Comparison of ENCODE assay signal across 15 mouse cellular contexts in the genomic region with DNA sequence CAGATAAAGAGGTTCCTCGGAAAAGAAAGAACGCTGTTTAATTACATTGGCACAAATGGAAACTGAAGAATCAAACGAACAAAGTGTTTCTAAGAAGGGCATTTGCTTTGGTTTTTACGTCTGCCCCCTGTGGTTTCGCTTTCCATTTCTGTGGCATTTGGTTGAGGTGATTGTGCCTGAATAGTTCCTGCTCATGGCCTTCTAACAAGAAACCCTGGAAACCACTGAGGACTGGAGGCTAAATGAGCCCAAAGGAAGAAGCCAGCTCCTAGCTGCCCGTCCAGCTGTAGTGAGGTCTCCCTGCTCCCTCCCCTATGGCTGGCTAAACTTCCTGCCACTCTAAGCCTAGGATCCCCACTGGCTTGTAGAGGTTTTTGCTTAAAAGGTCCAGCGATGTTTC. TPM values are rescaled to one million over a fixed set of nuclear protein-coding genes. Genes with fewer than 3 reads are reported as not detected.
DNase-seq lines count a peak whose midpoint lies in the region; TF ChIP-seq lines count a peak whose summit lies in the region.
"Had no signal": no experiment of that assay in that cellular context is flagged by ENCODE, and none has a peak within 500 bp of the region (broad histone marks: within the 10 kb centered on the region; RNA-seq: fewer than 3 reads in every experiment).

No protein-coding gene starts in this region.

- no peak overlapping the region for H3K27ac ChIP-seq in ES-E14 (ENCODE audit: insufficient read depth, low read depth, low read length, poor library complexity, severe bottlenecking)
- H3K27ac ChIP-seq: heart, adult 2 months; hindbrain, embryonic 15.5 days had no signal

- no peak overlapping the region for H3K4me3 ChIP-seq in ES-E14 (ENCODE audit: insufficient read depth in 1 of 2, low read depth in 1 of 2, low read length in 2 of 2, poor library complexity in 1 of 2, severe bottlenecking in 1 of 2)
- H3K4me3 ChIP-seq: heart, adult 2 months; hindbrain, embryonic 15.5 days had no signal

- no peak overlapping the region for H3K9ac ChIP-seq in ES-E14 (ENCODE audit: insufficient read depth, low read depth, low read length, poor library complexity, severe bottlenecking)
- H3K9ac ChIP-seq: hindbrain, embryonic 15.5 days had no signal

- DNase-seq in heart, adult 11 months, result peak; percentile 70
- no peak for DNase-seq in heart, adult 8-10 months (ENCODE audit: low spot score)
- DNase-seq in B cell, adult 2 months, result peak; percentile 44 to 46
- peak; percentile 12 for DNase-seq in ES-E14 (ENCODE audit: low read depth, low spot score)
- DNase-seq in induced T-regulatory cell, adult 2 months (ENCODE audit: low read depth), result peak; percentile 65
- no peak for DNase-seq in cerebellum, postnatal 4 days (ENCODE audit: low spot score in 2 of 2)
- no peak for DNase-seq in layer of hippocampus, adult 9-10 months (ENCODE audit: low spot score)
- DNase-seq in kidney, adult 18-20 months, result no peak
- DNase-seq: adrenal gland, postnatal 25 days; cerebellum, postnatal 36 days; heart, adult 2 months; heart, postnatal 10 days; lung, postnatal 4 days; right cerebral cortex, postnatal 25 days had no signal

- H3K36me3 ChIP-seq in ES-E14 (ENCODE audit: control insufficient read depth, insufficient read depth, low read length, poor library complexity, severe bottlenecking), result no peaks in the 10 kb centered on the region
- H3K36me3 ChIP-seq: hindbrain, embryonic 15.5 days had no signal

- in situ Hi-C loops in ES-E14 (cut with MboI; ENCODE audit: low sequenced_read_pairs in 2 of 2, unreplicated experiment in 2 of 2), result no loop called here

- H3K4me1 ChIP-seq in ES-E14 (ENCODE audit: control insufficient read depth in 2 of 2, insufficient read depth in 2 of 2, low read length in 2 of 2, poor library complexity in 1 of 2), result peaks cover 0 to 4% of the 10 kb centered on the region in 2 experiments; a peak in 1 of 4 replicates
- H3K4me1 ChIP-seq: hindbrain, embryonic 15.5 days had no signal

- no peaks in the 10 kb centered on the region for H3K9me3 ChIP-seq in ES-E14 (ENCODE audit: control insufficient read depth, insufficient read depth, low read depth, low read length)
- H3K9me3 ChIP-seq: hindbrain, embryonic 15.5 days had no signal

TF ChIP-seq in ES-E14, 5 proteins besides CTCF, POLR2A, EP300 and RAD21:
- no peak for TF ChIP-seq ZNF384 (IDR thresholded peaks at IDR 0.05; ENCODE audit: low read depth, low read length)
- TF ChIP-seq CHD2 (IDR thresholded peaks at IDR 0.05; ENCODE audit: low read depth, low read length), result no peak
- no peak for TF ChIP-seq ZC3H11A (IDR thresholded peaks at IDR 0.05; ENCODE audit: borderline replicate concordance, low read depth, low read length)
- no peak for TF ChIP-seq MAFK (IDR thresholded peaks at IDR 0.05; ENCODE audit: insufficient read depth, low read depth, low read length)
- no peak for TF ChIP-seq HCFC1 (IDR thresholded peaks at IDR 0.05; ENCODE audit: borderline replicate concordance, insufficient read depth, low read length)

RNA-seq across cellular contexts. Expression of a gene that starts 52.5 kb away (rescaled TPM):
- under 1 TPM in 3 of 4 experiments, not detected in 1; 0.22 to 0.78 (median 0.22) TPM for total RNA-seq in heart, adult 8-10 months (2022)
- total RNA-seq in ES-E14 (2012; rRNA removed), result not detected in 2 replicates

Comparison
In these comparisons a context has a peak if more than half of its experiments do, and no peak if none do; other contexts are left out.
1. DNase-seq: peak in heart, adult 11 months (single experiment), B cell, adult 2 months (2 of 2), ES-E14 (single experiment) and induced T-regulatory cell, adult 2 months (single experiment); none in heart, adult 8-10 months (single experiment), cerebellum, postnatal 4 days (0 of 2), layer of hippocampus, adult 9-10 months (single experiment) and kidney, adult 18-20 months (single experiment).